Mouse (Mus musculus): ENCODE results near the gene Phc2.

DNA sequence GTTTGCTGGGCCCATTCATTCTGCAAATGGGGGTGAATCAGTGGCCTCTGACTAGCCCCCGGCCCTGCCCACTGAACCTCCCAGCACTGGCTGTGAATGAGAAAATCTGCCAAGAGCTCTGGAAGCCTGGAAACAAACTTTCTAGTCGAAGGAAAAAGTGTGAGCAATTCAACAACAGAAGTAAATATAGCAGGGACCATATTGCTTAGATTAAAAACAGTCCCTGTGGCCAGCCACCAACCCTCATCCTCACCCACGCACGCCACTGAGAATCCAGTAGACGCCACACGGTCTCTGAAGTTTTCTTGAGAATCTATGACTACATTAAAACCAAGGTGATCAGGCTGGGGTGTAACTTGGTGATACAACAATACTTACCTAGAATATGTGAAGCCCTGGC lies 58.4 kb downstream of the Phc2 start:
- TF ChIP-seq EP300 (optimal IDR thresholded peaks at IDR 0.05) (no peak), CTCF (IDR thresholded peaks at IDR 0.05; ENCODE audit: low read depth) (no peak)

All from stomach, postnatal 0 days (tissue).